Mouse (Mus musculus) forebrain, embryonic 11.5 days (tissue): ENCODE measurements around the gene Nde1. TPM values are rescaled to one million over a fixed set of nuclear protein-coding genes. Genes with fewer than 3 reads are reported as not detected.
A peak's percentile ranks its signal among the peaks of the same experiment; 100 is the strongest.

ENCODE experiments used
- ATAC-seq: fragments of 200-750 bp; cut with Nextera tagmentation; replicated peaks from 2 replicates; pipeline ENCODE4 v1.8.0; 2017; ENCODE audit warnings: moderate TSS enrichment; ENCODE audit not compliant: low FRiP score
- DNase-seq: peaks from one replicate; pipeline ENCODE4 v3.0.0-alpha.2; 2017; ENCODE audit warnings: low spot score
- H3K27ac ChIP-seq: fragments of 300-500 bp; sonication (generic); 2 replicates; pipeline ENCODE4 v1.5.1; 2014; ENCODE audit warnings: low read depth, low read length
- H3K27me3 ChIP-seq: fragments of 300-500 bp; sonication (generic); 2 replicates; pipeline ENCODE4 v1.6.1; 2014; ENCODE audit warnings: mild to moderate bottlenecking, low read length, mixed read lengths; ENCODE audit not compliant: control insufficient read depth, insufficient read depth
- H3K36me3 ChIP-seq: fragments of 300-500 bp; sonication (generic); 2 replicates; pipeline ENCODE4 v1.6.1; 2014; ENCODE audit warnings: mild to moderate bottlenecking, low read length, moderate library complexity, mixed read lengths; ENCODE audit not compliant: control insufficient read depth, insufficient read depth
- H3K4me1 ChIP-seq: fragments of 300-500 bp; sonication (generic); replicated peaks from 2 replicates; pipeline ENCODE4 v1.6.1; 2014; ENCODE audit warnings: low read length, mixed read lengths; ENCODE audit not compliant: control insufficient read depth, insufficient read depth
- H3K4me2 ChIP-seq: fragments of 300-500 bp; sonication (generic); 2 replicates; pipeline ENCODE4 v1.6.1; 2014; ENCODE audit warnings: low read depth, mild to moderate bottlenecking, low read length, moderate library complexity, mixed read lengths; ENCODE audit not compliant: severe bottlenecking
- H3K4me3 ChIP-seq: fragments of 300-500 bp; sonication (generic); 2 replicates; pipeline ENCODE4 v1.5.1; 2014; ENCODE audit warnings: low read depth, low read length
- H3K9ac ChIP-seq: fragments of 300-500 bp; sonication (generic); 2 replicates; pipeline ENCODE4 v1.6.1; 2014; ENCODE audit warnings: low read length
- H3K9me3 ChIP-seq: fragments of 300-500 bp; sonication (generic); 2 replicates; pipeline ENCODE4 v1.6.1; 2016; ENCODE audit warnings: low read length, mixed read lengths; ENCODE audit not compliant: control insufficient read depth
- WGBS: fragments of 180-500 bp; shearing (Covaris S2); extraction: QIAGEN DNeasy Blood & Tissue Kit; methylation state at CpG from one replicate; pipeline ENCODE4 v1.1.7; 2014; 5-methylcytosine and 5-hydroxymethylcytosine counted together
- microRNA counts: library from miRNA; unstranded; fragments of <30 nt; microRNA quantifications from one replicate; lab custom pipeline; 2015
- microRNA-seq: library from miRNA; unstranded; fragments of <30 nt; microRNA quantifications from one replicate; pipeline ENCODE4, GENCODE M21; 2016; ENCODE audit not compliant: insufficient number of aligned reads
- polyA plus RNA-seq: library from polyadenylated mRNA; unstranded; fragments of >200 nt; fragmentation: Nextera tagmentation; extraction: Ambion mirVana; gene quantifications from 2 replicates; pipeline ENCODE4 v1.2.1, GENCODE M21; 2014

The Nde1 gene
- polyA plus RNA-seq, 1 experiment from 2014 or later, result 201 TPM

DNA sequence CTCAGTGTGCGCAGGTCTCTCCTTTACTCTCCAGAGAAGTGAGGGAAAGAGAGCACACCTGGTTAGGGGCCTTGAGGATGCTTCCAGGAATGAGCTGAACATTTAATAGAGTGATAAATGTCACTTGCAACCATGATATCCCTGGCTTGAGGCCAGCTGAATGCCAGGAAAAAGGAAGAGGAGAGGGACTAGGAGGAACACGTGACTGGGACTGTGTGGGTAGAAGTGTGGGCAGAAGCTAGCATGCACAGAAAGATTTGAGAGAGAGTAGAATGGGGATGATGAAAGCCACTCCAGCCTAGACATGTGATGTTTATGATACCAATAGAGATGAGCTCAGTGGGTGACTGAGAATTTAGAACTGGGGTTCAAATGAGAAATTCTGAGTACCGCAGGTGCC, 52.1 kb downstream of the Nde1 start:
- no peaks in the 10 kb centered on the region for H3K9me3 ChIP-seq
- DNase-seq, result no peak
- WGBS, result 90% methylated on average over 3 of the region's 3 CpGs

DNA sequence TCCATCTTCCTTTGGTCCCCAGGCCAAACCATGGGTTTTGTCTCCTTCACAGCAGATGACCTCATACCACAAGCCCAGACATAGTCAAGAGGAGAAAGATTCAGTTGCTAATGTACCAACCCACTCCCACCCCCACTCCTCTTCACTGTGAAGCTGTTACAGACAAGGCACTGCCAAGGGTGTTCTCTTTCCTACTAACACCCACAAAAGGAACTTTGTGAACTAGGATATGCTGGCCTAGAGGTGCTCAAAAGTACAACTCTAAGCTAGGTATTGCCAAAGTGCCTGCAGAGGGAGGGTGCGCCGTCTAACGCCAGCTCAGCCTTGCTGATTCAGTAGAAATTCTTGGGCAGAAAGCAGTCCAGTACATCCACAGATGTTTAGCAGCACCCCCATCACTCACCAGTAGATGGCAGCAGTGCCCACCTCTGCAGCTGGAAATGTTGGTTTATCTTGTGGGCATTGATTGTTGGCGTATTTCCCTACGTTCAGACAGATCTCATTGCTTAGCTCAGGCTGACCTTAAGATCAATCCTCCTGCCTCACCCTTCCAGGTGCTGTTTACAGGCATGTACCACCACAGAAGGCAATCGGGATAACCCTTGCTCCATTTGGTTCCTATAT, 74.1 kb downstream of the Nde1 start:
- Histone ChIP-seq H3K4me1 (no peaks in the 10 kb centered on the region), H3K27ac (no peak overlapping the region), H3K4me2 (no peak overlapping the region), H3K4me3 (no peak overlapping the region), H3K27me3 (no peaks in the 10 kb centered on the region), H3K9me3 (no peaks in the 10 kb centered on the region), H3K9ac (no peak overlapping the region), H3K36me3 (no peaks in the 10 kb centered on the region)
- ATAC-seq, result peak; percentile 53; the same call in 1 of the 2 replicates
- WGBS, result 28% methylated on average over 6 of the region's 6 CpGs
- peak; percentile 85 for DNase-seq

More for the DNA sequence above, 52.1 kb downstream of the Nde1 start:
- Histone ChIP-seq H3K4me3 (no peak overlapping the region), H3K27me3 (no peaks in the 10 kb centered on the region), H3K9ac (no peak overlapping the region), H3K36me3 (no peaks in the 10 kb centered on the region), H3K27ac (no peak overlapping the region), H3K4me1 (no peaks in the 10 kb centered on the region), H3K4me2 (no peak overlapping the region)
- ATAC-seq, result no peak

DNA sequence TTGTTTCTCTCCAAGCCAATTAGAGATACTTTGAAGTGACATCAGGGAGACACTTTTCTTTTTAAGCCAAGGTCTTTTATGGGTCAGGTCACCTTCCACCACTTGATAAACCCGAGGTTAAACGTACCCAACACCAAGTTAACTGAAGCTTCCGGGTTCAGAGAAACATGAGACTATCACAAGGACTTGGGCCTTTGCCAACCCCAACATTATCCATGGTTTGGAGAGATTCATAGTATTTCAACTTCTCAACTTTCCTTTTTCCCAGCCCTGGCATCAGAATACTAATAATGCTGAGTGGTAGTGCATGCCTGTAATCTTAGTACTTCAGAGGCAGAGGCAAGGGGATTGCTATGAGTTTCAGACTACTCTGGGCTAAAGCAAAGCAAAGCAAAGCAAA, 79.0 kb downstream of the Nde1 start:
- Histone ChIP-seq H3K4me3 (no peak overlapping the region), H3K27me3 (no peaks in the 10 kb centered on the region), H3K27ac (no peak overlapping the region), H3K9me3 (no peaks in the 10 kb centered on the region), H3K36me3 (no peaks in the 10 kb centered on the region), H3K9ac (no peak overlapping the region), H3K4me2 (no peak overlapping the region), H3K4me1 (no peaks in the 10 kb centered on the region)
- ATAC-seq (no peak), DNase-seq (no peak)
- WGBS, result 90% methylated on average over 3 of the region's 3 CpGs

MicroRNAs encoded within 50 kb of the gene (microRNA counts, 519-probe panel; counts per million panel counts)
- 4,970 counts per million, percentile 53 among the panel's probes with 10 or more counts for microRNA mmu-miR-484 (lab: Ali Mortazavi, UCI)

Small RNA genes within 50 kb of the gene (microRNA-seq; reads per million reads assigned to microRNA genes)
- gene Gm27671 (not detected), gene Mir484 (2,633 reads per million, percentile 79 among the genes with 10 or more reads in this experiment)

Other genes with a start within 250 kb of the Nde1 start
- gene 2900011O08Rik, start 176.7 kb upstream of the Nde1 start, polyA plus RNA-seq, result 28.6 and 30.3 TPM in 2 replicates
- gene Ifitm7, start 176.4 kb upstream of the Nde1 start, polyA plus RNA-seq, result 0.72 and 1.1 TPM in 2 replicates
- gene Marf1, start 76 bp downstream of the Nde1 start, polyA plus RNA-seq, result 16.0 and 18.6 TPM in 2 replicates
- gene Myh11, start 128.1 kb downstream of the Nde1 start, polyA plus RNA-seq, result 0.09 and 0.12 TPM in 2 replicates
- gene Fopnl, start 154.1 kb downstream of the Nde1 start, polyA plus RNA-seq, result 168 and 174 TPM in 2 replicates
- 9.5 and 9.6 TPM in 2 replicates for gene Abcc1, start 198.3 kb downstream of the Nde1 start, polyA plus RNA-seq